Mouse (Mus musculus) lung, embryonic 14.5 days (tissue): ENCODE measurements around the gene Rho. TPM values are rescaled to one million over a fixed set of nuclear protein-coding genes. Genes with fewer than 3 reads are reported as not detected.

Experiments used
- ATAC-seq: fragments of 200-750 bp; cut with Nextera tagmentation; 2 replicates; pipeline ENCODE4 v1.8.0; 2017; ENCODE audit warnings: mild to moderate bottlenecking, moderate TSS enrichment, moderate library complexity; ENCODE audit not compliant: insufficient read depth
- DNase-seq: peaks from one replicate; pipeline ENCODE4 v3.0.0-alpha.2; 2015
- H3K27ac ChIP-seq: fragments of 300-500 bp; sonication (generic); 2 replicates; pipeline ENCODE4 v1.5.1; 2014; ENCODE audit warnings: low read depth, mild to moderate bottlenecking, moderate library complexity
- H3K27me3 ChIP-seq: fragments of 300-500 bp; sonication (generic); 2 replicates; pipeline ENCODE4 v1.6.1; 2014; ENCODE audit warnings: low read length, control low read depth; ENCODE audit not compliant: insufficient read depth
- H3K36me3 ChIP-seq: fragments of 300-500 bp; sonication (generic); 2 replicates; pipeline ENCODE4 v1.6.1; 2014; ENCODE audit warnings: control low read depth; ENCODE audit not compliant: insufficient read depth
- H3K4me1 ChIP-seq: fragments of 300-500 bp; sonication (generic); 2 replicates; pipeline ENCODE4 v1.6.1; 2014; ENCODE audit warnings: antibody characterized with exemption, control low read depth; ENCODE audit not compliant: insufficient read depth
- H3K4me2 ChIP-seq: fragments of 300-500 bp; sonication (generic); 2 replicates; pipeline ENCODE4 v1.6.1; 2014; ENCODE audit warnings: mild to moderate bottlenecking
- H3K4me3 ChIP-seq: fragments of 300-500 bp; sonication (generic); 2 replicates; pipeline ENCODE4 v1.5.1; 2014; ENCODE audit warnings: low read depth, low read length
- H3K9ac ChIP-seq: fragments of 300-500 bp; sonication (generic); 2 replicates; pipeline ENCODE4 v1.6.1; 2014
- H3K9me3 ChIP-seq: fragments of 300-500 bp; sonication (generic); 2 replicates; pipeline ENCODE4 v1.6.1; 2016; ENCODE audit warnings: low read depth, low read length, control low read depth
- CTCF ChIP-seq: IDR thresholded peaks from 2 replicates; pipeline ENCODE4 v1.5.1; 2016; ENCODE audit warnings: antibody characterized with exemption, low read depth
- WGBS: fragments of 180-500 bp; shearing (Covaris S2); extraction: QIAGEN DNeasy Blood & Tissue Kit; methylation state at CpG from one replicate; pipeline ENCODE4 v1.1.7; 2014; 5-methylcytosine and 5-hydroxymethylcytosine counted together
- polyA plus RNA-seq: library from polyadenylated mRNA; unstranded; fragments of >200 nt; fragmentation: Nextera tagmentation; extraction: Ambion mirVana; gene quantifications from 2 replicates; pipeline ENCODE4 v1.2.1, GENCODE M21; 2014

Rho gene
- polyA plus RNA-seq, 1 experiment from 2014 or later: 0.18 TPM

DNA sequence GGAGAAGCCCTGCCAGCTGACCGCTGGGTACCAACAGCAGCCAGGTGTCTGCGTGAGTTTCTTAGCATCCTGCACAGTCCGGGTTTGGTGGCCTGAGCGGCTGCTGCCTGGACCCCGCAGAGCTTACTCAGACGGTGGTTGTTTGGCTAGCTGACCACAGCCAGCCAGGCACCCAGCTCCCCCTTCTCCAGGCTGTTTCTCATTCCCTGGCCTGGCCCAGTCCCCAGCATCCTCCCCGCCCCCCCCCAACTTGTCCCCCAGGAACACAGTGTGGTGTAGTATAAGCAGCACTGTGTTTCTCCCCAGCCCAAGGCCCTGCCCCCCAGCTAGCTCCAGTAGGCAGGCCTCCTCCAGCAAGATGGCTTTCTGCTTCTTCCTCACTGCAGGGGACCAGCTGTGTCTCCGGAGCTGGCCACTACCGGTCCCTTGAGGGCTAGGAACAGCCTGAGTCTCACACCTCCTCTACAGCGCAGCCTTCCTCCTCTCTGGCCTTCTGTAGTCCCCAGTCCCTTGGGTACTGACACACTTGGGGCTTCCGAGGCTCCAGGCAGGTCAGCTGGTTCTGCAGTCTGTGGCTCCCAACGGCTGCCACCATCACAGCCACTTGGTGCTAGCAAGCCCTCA lies 55.0 kb downstream of the Rho start:
- Histone ChIP-seq H3K4me3 (peak overlapping the region; percentile 9; the same call in 1 of the 2 replicates), H3K9ac (peak overlapping the region; percentile 34)

DNA sequence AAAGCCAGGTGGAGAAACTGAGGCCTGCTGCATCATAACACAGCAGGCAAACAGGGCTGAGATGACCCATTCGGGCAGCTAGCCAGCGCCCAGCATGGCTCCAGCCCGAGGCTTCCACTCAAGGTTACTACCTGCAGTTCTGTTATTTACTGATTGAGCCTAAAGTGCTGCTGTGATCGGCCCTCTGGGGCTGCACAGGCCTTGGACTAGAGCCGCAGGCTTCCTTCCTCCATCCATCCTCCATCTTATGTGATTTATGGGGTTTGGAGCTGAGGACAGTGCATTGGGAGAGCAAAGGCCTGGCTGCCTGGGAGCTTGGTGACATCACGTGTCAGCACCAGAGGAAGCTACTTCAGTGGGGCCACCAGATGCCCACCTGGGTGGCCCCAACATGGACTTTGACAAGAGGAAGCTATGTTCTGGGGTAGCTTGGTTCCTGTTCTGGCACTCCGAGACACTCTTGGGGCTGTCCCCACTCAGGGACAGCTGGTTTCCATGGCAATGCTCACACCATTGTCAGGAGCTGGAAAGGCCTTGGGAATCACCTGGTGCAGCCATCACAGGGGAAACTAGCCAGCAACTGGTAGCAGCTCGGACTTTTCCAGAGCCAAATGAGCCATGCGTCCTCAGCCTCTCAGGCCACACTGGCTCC lies 55.7 kb downstream of the Rho start:
- H3K9me3 ChIP-seq: no peaks in the 10 kb centered on the region
- ATAC-seq: no peak
- H3K27ac ChIP-seq: peak overlapping the region; percentile 94
- peak overlapping the region; percentile 91 for H3K4me2 ChIP-seq
- no peaks in the 10 kb centered on the region for H3K27me3 ChIP-seq
- peak overlapping the region; percentile 9; the same call in 1 of the 2 replicates for H3K4me3 ChIP-seq
- peak overlapping the region; percentile 34; the same call in 1 of the 2 replicates for H3K9ac ChIP-seq
- no peak for TF ChIP-seq CTCF
- H3K36me3 ChIP-seq: peaks cover 21% of the 10 kb centered on the region
- WGBS: 42% methylated on average over 9 of the region's 9 CpGs
- peak; percentile 44 for DNase-seq
- peaks cover 49% of the 10 kb centered on the region for H3K4me1 ChIP-seq

More for the DNA sequence above, 55.0 kb downstream of the Rho start:
- peak overlapping the region; percentile 91 for H3K4me2 ChIP-seq
- peak; percentile 37 for DNase-seq
- H3K27me3 ChIP-seq: no peaks in the 10 kb centered on the region
- H3K9me3 ChIP-seq: no peaks in the 10 kb centered on the region
- no peak for TF ChIP-seq CTCF
- H3K36me3 ChIP-seq: peaks cover 21% of the 10 kb centered on the region
- peaks cover 52% of the 10 kb centered on the region for H3K4me1 ChIP-seq
- peak overlapping the region; percentile 94 for H3K27ac ChIP-seq
- ATAC-seq: no peak
- WGBS: 44% methylated on average over 12 of the region's 12 CpGs

DNA sequence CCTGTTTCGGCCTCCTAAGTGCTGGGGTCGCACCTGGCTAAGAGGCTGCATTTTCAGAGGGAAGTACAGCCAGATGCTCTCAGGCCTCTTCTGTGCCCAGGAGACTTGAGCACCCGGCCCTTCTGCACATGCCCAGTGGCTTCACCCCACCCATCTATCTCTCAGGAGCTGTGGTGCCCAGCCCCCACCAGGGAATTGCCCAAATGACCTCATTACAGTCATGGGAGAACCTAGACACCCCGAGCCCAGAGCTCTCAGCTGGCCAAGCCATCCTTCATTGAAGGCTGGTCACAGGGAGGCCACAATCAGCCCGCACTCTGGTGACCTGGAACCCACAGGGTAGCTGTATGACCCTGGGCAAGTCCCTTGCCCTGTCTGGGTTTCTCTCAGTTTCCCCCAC lies 57.5 kb downstream of the Rho start:
- Histone ChIP-seq H3K4me1 (peaks cover 33% of the 10 kb centered on the region), H3K4me3 (peak overlapping the region; percentile 70), H3K9me3 (no peaks in the 10 kb centered on the region), H3K9ac (no peak overlapping the region; the same call in 1 of the 2 replicates), H3K27ac (no peak overlapping the region), H3K36me3 (peaks cover 21% of the 10 kb centered on the region), H3K27me3 (peaks cover 14% of the 10 kb centered on the region), H3K4me2 (peak overlapping the region; percentile 91)
- no peak for DNase-seq
- WGBS: 63% methylated on average over 5 of the region's 5 CpGs
- ATAC-seq: no peak
- no peak for TF ChIP-seq CTCF

GRCm38 (mm10) chr6:115989607-115990006 lies 58.1 kb downstream of the Rho start:
- Histone ChIP-seq H3K4me2 (peak overlapping the region; percentile 91), H3K27ac (no peak overlapping the region), H3K9me3 (no peaks in the 10 kb centered on the region), H3K9ac (peak overlapping the region; percentile 77; the same call in 1 of the 2 replicates), H3K36me3 (peaks cover 21% of the 10 kb centered on the region), H3K4me1 (peaks cover 29% of the 10 kb centered on the region), H3K27me3 (peaks cover 18% of the 10 kb centered on the region), H3K4me3 (peak overlapping the region; percentile 70)
- ATAC-seq (no peak), DNase-seq (no peak)
- WGBS: 69% methylated on average over 4 of the region's 4 CpGs
- no peak for TF ChIP-seq CTCF

Other genes with a start within 250 kb of the Rho start
- 2.2 and 2.4 TPM in 2 replicates for gene Tmem40, start 169.3 kb upstream of the Rho start, polyA plus RNA-seq
- 38.3 and 46.3 TPM in 2 replicates for gene Cand2, start 157.2 kb upstream of the Rho start, polyA plus RNA-seq
- 2,372 and 2,581 TPM in 2 replicates for gene Rpl32, start 123.0 kb upstream of the Rho start, polyA plus RNA-seq
- gene Efcab12, start 93.3 kb upstream of the Rho start, polyA plus RNA-seq: 0.80 and 0.87 TPM in 2 replicates
- 17.1 and 20.1 TPM in 2 replicates for gene Mbd4, start 78.4 kb upstream of the Rho start, polyA plus RNA-seq
- gene Ift122, start 78.3 kb upstream of the Rho start, polyA plus RNA-seq: 22.2 and 25.6 TPM in 2 replicates
- gene H1foo, start 13.2 kb downstream of the Rho start, polyA plus RNA-seq: not detected in 2 replicates
- gene Plxnd1, start 63.3 kb downstream of the Rho start, polyA plus RNA-seq: 81.9 and 84.2 TPM in 2 replicates